Mouse (Mus musculus): ENCODE data around the gene Ccnk.
A peak's percentile ranks its signal among the peaks of the same experiment; 100 is the strongest.

Ccnk gene

DNA sequence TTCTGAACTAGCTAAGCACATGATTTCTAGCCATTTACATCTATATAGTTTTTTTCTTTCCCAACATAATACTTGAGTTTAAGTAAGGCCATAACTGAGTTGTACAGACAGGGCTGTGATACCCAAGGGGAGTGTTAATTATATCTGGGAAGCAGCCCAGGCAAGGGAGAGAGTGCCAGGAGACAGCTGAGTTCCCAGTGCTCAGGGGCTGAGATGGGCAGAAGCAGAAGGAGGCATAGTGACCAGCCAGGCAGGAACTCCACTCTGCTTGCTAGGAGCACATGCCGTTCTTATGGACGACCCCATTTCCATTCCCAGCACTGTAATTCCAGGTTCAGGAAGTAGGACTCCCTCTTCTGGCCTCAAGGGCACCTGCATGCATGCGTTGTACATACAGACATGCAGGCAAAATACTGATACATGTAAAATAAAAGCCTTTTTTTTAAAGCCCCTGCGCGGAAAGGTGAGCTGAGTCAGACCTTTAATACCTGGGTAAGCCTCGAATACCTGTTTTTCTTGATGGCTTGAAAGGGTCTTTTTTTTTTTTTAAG lies 8.2 kb downstream of the Ccnk start:
- no peak for DNase-seq (ENCODE audit: low spot score in 2 of 2)

DNA sequence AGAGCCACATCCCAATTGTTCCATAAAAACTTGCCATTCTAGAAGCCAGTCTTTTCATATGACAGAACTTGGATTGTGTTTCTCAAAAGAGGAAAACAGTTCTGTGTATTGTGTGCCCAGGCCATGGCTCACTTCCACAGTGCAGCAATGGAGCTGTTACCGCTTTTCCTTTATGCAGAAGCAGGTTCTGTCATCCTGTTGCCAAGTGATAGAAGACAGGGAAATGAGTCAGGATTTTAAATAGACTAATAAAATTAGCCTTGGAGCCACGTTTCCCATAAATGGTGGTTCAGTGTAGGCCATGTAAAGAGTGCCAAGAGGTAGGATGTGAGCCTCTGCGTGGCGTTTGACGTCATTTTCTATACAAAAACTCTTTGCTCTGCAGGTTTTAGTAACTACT lies 14.5 kb downstream of the Ccnk start:
- DNase-seq (ENCODE audit: low spot score in 2 of 2) = no peak

- no peak for DNase-seq (ENCODE audit: low spot score in 2 of 2)
These were observed 16.4 kb downstream of the Ccnk start for GRCm38 (mm10) chr12:108195761-108196160.

DNA sequence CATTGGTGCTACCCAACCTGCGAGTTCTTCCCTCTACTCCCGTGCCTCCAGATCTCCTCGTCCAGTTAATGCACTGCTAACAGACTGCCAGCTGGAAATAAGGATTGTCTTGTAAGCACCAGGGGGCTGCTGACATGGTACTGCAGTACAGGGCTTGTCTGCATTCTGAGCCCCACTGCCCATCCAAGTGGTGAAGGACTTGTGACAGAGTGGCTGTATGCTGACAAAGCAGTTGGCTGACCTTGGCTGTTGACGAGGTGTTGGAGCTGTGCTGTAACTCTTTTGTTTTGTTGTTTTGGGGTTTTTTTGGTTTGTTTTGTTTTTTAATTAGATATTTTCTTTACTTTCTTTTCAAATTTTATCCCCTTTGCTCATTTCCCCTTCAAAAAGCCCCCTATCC lies 19.1 kb downstream of the Ccnk start:
- no peak for DNase-seq (ENCODE audit: low spot score in 2 of 2)

DNA sequence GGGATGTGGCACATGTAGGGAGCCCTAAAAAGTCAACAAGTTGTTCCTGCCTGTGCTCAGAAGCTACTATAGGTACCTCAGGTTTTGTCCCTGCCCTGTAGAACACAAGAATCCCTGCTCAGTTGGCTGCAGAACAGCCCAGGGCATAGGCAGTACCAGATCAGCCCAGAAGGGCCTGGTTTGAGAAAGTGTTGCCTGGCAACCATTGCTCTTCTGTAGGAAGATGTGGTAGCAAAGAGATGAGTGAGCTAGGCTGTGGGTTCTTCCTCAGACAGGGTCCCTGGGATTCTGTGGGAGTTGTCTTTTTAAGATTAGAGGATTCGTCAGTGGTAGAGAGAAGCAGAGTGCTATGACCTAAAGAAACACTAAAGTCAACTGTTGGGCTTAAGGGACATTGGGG lies 20.7 kb downstream of the Ccnk start:
- DNase-seq (ENCODE audit: low spot score in 2 of 2) = no peak

DNA sequence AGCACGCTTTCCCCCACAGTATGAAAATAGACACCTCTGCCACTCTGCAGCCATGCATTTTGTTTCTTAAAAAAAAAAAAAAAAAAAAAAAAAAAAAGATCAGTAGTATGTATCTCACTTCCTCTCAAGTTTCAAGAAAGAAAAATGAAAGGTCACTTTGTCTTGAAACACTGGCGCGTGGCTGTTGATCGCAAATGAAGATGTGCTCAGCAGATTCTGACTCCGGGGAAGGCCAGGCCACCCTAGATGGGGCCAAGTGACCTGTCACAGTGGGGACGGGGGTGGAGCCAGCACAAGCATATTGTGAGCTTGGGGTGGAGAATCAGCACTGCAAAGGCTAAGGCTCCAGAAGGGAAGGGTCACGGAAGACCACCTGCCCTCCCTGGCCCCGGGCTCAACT lies 24.5 kb downstream of the Ccnk start:
- no peak for DNase-seq (ENCODE audit: low spot score in 2 of 2)

GRCm38 (mm10) chr12:108204978-108205377 lies 25.6 kb downstream of the Ccnk start:
- DNase-seq (ENCODE audit: low spot score in 2 of 2) = no peak

- DNase-seq (ENCODE audit: low spot score in 2 of 2) = peak; percentile 42 to 58
These were observed 27.3 kb downstream of the Ccnk start for GRCm38 (mm10) chr12:108206641-108207040.

GRCm38 (mm10) chr12:108208216-108208615 lies 28.8 kb downstream of the Ccnk start:
- no peak for DNase-seq (ENCODE audit: low spot score in 2 of 2)

GRCm38 (mm10) chr12:108208726-108209438 lies 29.5 kb downstream of the Ccnk start:
- DNase-seq (ENCODE audit: low spot score in 2 of 2) = peak; percentile 19 to 41

- DNase-seq (ENCODE audit: low spot score in 2 of 2) = no peak
These were observed 31.2 kb downstream of the Ccnk start for GRCm38 (mm10) chr12:108210623-108211022.

- no peak for DNase-seq (ENCODE audit: low spot score in 2 of 2)
These were observed 32.7 kb downstream of the Ccnk start for GRCm38 (mm10) chr12:108212071-108212470.

DNA sequence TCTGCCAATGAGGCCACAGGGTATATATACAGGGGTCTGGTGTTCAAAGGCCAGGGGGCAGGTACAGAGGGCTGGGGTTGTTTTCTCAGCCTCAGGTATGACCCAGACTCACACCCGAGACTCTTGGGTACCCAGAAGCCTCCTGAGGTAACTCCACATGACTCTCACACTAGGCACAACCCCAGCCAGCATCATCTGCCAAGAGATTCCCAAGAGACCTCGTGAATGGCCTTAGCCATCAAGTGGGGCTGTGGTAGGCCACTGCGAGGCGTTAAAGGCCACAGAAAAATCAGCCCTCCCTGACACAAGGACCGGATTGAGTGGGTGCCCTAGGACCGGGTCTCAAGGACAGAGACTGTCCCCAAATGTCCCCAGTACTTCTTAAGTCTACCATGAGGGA lies 33.1 kb downstream of the Ccnk start:
- no peak for DNase-seq (ENCODE audit: low spot score in 2 of 2)

DNA sequence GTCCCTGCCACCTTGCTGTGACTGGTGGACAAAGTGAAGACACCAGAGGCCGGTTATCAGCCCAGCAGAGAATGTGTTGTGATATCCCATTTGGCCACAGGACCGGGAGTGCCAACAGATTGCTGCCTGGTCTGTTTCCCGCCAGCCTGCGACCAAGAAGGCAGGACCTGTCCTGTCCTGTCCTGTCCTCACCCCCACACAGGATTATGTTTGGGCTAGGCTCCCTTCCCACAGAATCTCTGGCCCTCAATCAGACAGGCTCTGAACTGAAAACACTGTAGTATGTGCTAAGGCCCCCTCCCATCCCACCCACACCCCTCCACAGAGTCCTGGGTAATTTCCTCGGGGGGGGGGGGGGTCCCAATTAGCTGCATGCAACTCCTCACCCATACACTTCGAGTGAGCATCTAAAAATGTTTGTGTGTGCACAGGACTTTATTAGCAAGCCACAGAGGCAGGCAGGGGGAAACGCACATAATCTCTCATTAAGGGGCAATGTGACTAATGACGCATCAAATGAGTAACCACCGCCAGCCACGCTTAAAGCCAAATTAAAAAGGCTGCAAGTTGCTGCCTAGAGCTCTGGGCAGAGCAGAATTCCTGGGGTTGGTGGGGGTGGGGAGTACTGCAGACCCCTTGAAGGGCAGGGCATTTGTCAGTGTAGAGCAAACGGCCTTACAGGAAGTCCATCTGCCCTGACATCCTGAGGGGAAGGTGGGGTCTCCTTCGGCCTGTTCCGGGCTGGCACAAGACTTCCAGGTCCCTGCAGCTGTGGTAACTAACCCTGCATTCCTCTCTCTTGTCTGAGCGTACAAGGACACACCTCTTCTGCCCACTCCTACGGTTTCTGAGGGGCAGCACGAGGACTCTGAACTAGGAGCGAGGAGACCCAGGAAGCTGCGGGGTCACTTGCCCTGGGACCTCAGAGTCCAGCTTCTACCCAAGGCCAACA lies 34.0 kb downstream of the Ccnk start:
- no peak for DNase-seq (ENCODE audit: low spot score in 2 of 2)

GRCm38 (mm10) chr12:108215090-108215489 lies 35.7 kb downstream of the Ccnk start:
- DNase-seq (ENCODE audit: low spot score in 2 of 2) = no peak

DNA sequence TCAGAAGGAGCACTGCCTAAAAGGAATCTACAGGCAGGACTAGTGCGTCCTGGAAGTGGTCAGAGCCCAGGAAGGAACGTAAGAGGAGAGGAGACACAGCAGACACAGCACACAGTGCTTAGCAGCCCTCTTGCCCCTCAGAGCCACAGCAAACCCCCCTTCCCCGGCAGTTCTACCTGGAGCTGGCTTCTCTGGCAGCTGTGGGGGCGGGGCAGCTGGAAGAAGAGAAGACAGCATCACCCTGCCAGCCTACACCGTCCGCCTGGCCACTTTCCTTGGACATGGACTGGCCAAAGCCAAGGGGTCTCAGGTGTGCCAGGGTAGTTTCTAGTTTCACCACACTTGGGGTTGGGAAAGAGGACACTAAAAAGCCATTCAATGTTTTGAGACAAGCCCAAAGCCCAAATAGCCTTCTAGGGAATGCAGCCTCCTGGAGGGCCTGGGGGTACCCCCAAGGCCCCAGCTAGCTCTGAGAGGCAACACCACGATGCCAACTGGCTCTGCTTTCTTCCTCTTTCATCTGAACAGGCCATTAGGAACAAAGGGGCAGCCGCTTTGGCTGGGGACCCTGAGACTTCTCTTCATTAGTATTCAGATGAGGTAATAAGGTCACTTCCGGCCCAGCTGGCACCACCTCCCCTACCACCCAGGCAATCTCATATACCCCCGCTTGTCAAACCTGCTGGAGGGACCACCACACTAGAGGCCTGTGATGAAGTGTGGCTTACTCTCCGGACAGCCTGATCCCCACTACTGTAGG lies 37.4 kb downstream of the Ccnk start:
- no peak for DNase-seq (ENCODE audit: low spot score in 2 of 2)

DNA sequence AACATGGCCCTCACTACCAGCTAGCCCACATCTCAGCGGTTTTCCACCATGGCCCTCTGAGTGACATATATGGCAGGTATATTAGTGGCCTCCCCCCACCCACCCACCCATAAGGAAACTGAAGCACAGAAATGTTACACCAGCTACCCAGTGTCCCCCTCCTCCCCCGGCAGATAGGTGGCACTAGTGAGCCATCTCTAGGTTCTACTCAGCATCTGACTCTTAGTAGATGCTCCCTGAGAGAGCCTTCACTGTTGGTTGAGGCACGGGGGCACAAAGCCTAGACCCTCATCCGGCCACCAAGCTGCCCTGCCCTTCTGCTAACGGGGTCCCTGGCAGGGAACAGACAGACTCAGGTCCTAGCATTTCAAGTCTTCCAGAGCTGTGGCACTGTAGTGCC lies 38.2 kb downstream of the Ccnk start:
- peak in 1 of 2 experiments; percentile 17 for DNase-seq (ENCODE audit: low spot score in 2 of 2)

DNA sequence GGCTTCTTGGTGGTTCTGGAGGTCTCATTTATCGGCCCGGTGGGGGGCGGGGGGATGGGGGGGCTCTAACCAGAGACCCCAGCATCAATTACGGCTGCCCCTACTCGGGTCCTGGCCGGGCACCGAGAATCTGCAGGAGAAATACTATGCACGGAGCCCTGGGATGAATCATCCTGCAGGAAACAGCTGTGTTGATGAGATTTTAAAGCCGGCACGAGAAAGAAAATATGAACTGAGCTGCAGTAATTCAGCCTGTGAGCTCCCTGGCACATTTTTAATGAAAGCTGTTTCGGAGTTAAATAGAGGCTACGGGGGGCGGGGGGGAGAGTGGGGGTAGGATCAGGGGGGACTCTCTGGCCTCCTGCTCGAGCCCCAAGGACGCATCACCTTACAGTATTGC lies 39.8 kb downstream of the Ccnk start:
- no peak for DNase-seq (ENCODE audit: low spot score in 2 of 2)

- no peak for DNase-seq (ENCODE audit: low spot score in 2 of 2)
These were observed 40.6 kb downstream of the Ccnk start for GRCm38 (mm10) chr12:108219825-108220616.

DNA sequence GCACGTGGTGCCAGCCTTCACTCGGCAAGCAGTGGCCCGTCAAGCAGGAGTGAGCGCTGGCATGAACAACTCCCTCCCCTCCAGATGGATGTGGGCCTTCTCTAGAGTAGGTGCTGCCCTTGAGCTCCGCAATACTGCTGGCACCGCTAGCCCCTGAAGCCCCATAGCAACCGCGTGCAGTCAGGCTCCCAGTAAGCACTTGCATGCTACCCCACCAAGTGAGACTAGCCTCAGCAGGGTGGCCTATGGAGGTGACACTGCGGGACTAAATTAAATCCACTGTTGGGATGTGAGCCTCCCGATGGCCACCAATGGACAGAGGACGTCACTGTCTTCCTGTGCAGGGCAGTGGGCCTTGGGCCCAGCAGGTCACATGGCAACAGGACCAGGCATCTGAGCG lies 41.2 kb downstream of the Ccnk start:
- DNase-seq (ENCODE audit: low spot score in 2 of 2) = no peak

DNA sequence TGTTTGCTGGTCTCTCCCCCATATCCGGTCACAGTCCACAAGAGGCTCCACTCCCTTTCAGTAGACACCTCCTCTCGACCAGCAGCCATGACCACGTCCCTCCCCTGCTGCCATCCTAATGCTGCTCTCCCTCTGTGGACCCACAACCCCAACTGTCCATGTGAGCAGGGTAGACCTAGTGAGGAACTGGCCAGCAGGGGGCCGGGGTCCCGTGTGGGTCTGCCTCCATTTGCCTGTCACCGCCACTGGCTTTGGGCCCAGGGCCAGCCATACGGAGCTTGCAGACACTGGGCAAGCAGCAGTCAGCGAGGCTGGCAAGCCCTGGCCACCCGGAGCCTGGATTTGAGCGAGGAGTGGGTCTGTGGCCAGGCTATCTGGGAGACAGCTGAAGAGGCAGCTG lies 41.8 kb downstream of the Ccnk start:
- no peak for DNase-seq (ENCODE audit: low spot score in 2 of 2)
